Comparison of ENCODE assay signal across 8 mouse cellular contexts in genomic region chr11:77501392-77501791, GRCm38 (mm10). TPM values are rescaled to one million over a fixed set of nuclear protein-coding genes. Genes with fewer than 3 reads are reported as not detected.
DNase-seq lines count a peak whose midpoint lies in the region; ATAC-seq and TF ChIP-seq lines count a peak whose summit lies in the region.

No protein-coding gene starts in this region.

- no peak for TF ChIP-seq POLR2A in spleen, adult 2 months (IDR thresholded peaks at IDR 0.05; ENCODE audit: low read depth, low read length)

- no peak overlapping the region for H3K4me2 ChIP-seq in intestine, postnatal 0 days (replicated peaks; ENCODE audit: low read depth)
- no peak overlapping the region for H3K4me2 ChIP-seq in intestine, embryonic 15.5 days (replicated peaks)

- TF ChIP-seq CTCF in intestine, postnatal 0 days (IDR thresholded peaks at IDR 0.05; ENCODE audit: low read depth), result peak; percentile 92
- peak; percentile 81; the same call in 1 of the 2 replicates for TF ChIP-seq CTCF in spleen, adult 2 months (IDR thresholded peaks at IDR 0.05; ENCODE audit: extremely low read depth, insufficient read depth, insufficient read length, insufficient replicate concordance)

- 0 out of 2 replicates have a peak overlapping the region, but pooled peaks have one; percentile 3 for H3K9ac ChIP-seq in intestine, postnatal 0 days (ENCODE audit: low read depth, low read length)
- H3K9ac ChIP-seq in intestine, embryonic 15.5 days, result no peak overlapping the region

- H3K9me3 ChIP-seq in intestine, postnatal 0 days (ENCODE audit: control insufficient read depth), result no peaks in the 10 kb centered on the region
- H3K9me3 ChIP-seq in intestine, embryonic 15.5 days, result no peaks in the 10 kb centered on the region

- H3K27me3 ChIP-seq in intestine, postnatal 0 days (replicated peaks; ENCODE audit: control insufficient read depth, insufficient read depth, low read length), result no peaks in the 10 kb centered on the region
- no peaks in the 10 kb centered on the region for H3K27me3 ChIP-seq in intestine, embryonic 15.5 days (replicated peaks)
- no peaks in the 10 kb centered on the region for H3K27me3 ChIP-seq in spleen, adult 2 months (ENCODE audit: control insufficient read depth, insufficient read depth, low read length)

- peaks cover 73% of the 10 kb centered on the region for H3K36me3 ChIP-seq in intestine, postnatal 0 days (ENCODE audit: control insufficient read depth, insufficient read depth)
- peaks cover 52% of the 10 kb centered on the region for H3K36me3 ChIP-seq in intestine, embryonic 15.5 days
- H3K36me3 ChIP-seq in spleen, adult 2 months (ENCODE audit: control insufficient read depth, insufficient read depth, low read length), result peaks cover 25% of the 10 kb centered on the region

- peaks cover 18% of the 10 kb centered on the region for H3K4me1 ChIP-seq in intestine, postnatal 0 days (replicated peaks; ENCODE audit: control insufficient read depth, insufficient read depth, low read length)
- H3K4me1 ChIP-seq in intestine, embryonic 15.5 days (replicated peaks), result peaks cover 42% of the 10 kb centered on the region
- H3K4me1 ChIP-seq in spleen, adult 2 months (ENCODE audit: control insufficient read depth, insufficient read depth, insufficient read length), result peaks cover 3% of the 10 kb centered on the region; the same call in 1 of the 2 replicates

- ATAC-seq in intestine, postnatal 0 days, result no peak
- ATAC-seq in intestine, embryonic 15.5 days, result no peak
- peak; percentile 83 for ATAC-seq in megakaryocyte progenitor cell, adult 5-6 weeks (replicated peaks; ENCODE audit: poor library complexity)

- 0 out of 2 replicates have a peak overlapping the region, but pooled peaks have one; percentile 28 for H3K27ac ChIP-seq in intestine, postnatal 0 days (ENCODE audit: low read depth, low read length)
- H3K27ac ChIP-seq in intestine, embryonic 15.5 days, result no peak overlapping the region
- no peak overlapping the region for H3K27ac ChIP-seq in spleen, adult 2 months (ENCODE audit: insufficient read depth, low read length)

- WGBS in intestine, postnatal 0 days, result 22% methylated on average over 5 of the region's 5 CpGs
- WGBS in intestine, embryonic 15.5 days, result 23% methylated on average over 5 of the region's 5 CpGs
- 16% methylated on average over 5 of the region's 5 CpGs for WGBS in spleen, adult 2 months

- no peak overlapping the region for H3K4me3 ChIP-seq in intestine, postnatal 0 days (ENCODE audit: low read depth, low read length)
- no peak overlapping the region for H3K4me3 ChIP-seq in intestine, embryonic 15.5 days (replicated peaks)
- no peak overlapping the region for H3K4me3 ChIP-seq in spleen, adult 2 months (ENCODE audit: extremely low read depth, insufficient read depth, insufficient read length)

- DNase-seq in NIH3T3 (ENCODE audit: low read depth), result peak; percentile 89
- DNase-seq in cerebellum, postnatal 14 days, result peak; percentile 88 to 90
- peak; percentile 72 to 80 for DNase-seq in gastrocnemius, adult 8-10 months (ENCODE audit: low spot score in 2 of 2)
- peak; percentile 80 to 89 for DNase-seq in kidney, postnatal 36 days
- DNase-seq in spleen, adult 2 months (ENCODE audit: low read depth in 1 of 2, low spot score in 2 of 2), result peak in 1 of 2 experiments; percentile 70

RNA-seq across cellular contexts. Expression of gene Git1, which starts 8.0 kb away (rescaled TPM):
- 21.2 and 21.9 TPM in 2 replicates for polyA plus RNA-seq in intestine, postnatal 0 days (2015; fragmentation: Nextera tagmentation; extraction: Ambion mirVana)
- 10.7 and 11.8 TPM in 2 replicates for polyA plus RNA-seq in intestine, embryonic 15.5 days (2015; fragmentation: Nextera tagmentation; extraction: Ambion mirVana)
- 10 to 100 TPM; 25.7 to 34.1 (median 29.7) TPM for total RNA-seq in gastrocnemius, adult 8-10 months (2022)
- 24.3 and 27.6 TPM in 2 replicates for total RNA-seq in megakaryocyte progenitor cell, adult 5-6 weeks (2015)
- total RNA-seq in megakaryocyte progenitor cell, adult 5-6 weeks (2017), result 14.5 and 17.1 TPM in 2 replicates
- 36.2 and 44.3 TPM in 2 replicates for polyA plus RNA-seq in spleen, adult 2 months (2012; rRNA removed)

RNA-seq across cellular contexts. Expression of gene Ankrd13b, which starts 11.9 kb away (rescaled TPM):
- 2.1 TPM in 2 replicates for polyA plus RNA-seq in intestine, postnatal 0 days (2015; fragmentation: Nextera tagmentation; extraction: Ambion mirVana)
- 4.9 and 5.1 TPM in 2 replicates for polyA plus RNA-seq in intestine, embryonic 15.5 days (2015; fragmentation: Nextera tagmentation; extraction: Ambion mirVana)
- 10 to 100 TPM in 3 of 4 experiments, 1 to 10 TPM in 1; 9.1 to 13.7 (median 11.7) TPM for total RNA-seq in gastrocnemius, adult 8-10 months (2022)
- total RNA-seq in megakaryocyte progenitor cell, adult 5-6 weeks (2015), result 10.0 and 10.4 TPM in 2 replicates
- 5.7 and 6.0 TPM in 2 replicates for total RNA-seq in megakaryocyte progenitor cell, adult 5-6 weeks (2017)
- 8.9 and 10.6 TPM in 2 replicates for polyA plus RNA-seq in spleen, adult 2 months (2012; rRNA removed)

RNA-seq across cellular contexts. Expression of gene Abhd15, which starts 13.5 kb away (rescaled TPM):
- 2.2 and 3.3 TPM in 2 replicates for polyA plus RNA-seq in intestine, postnatal 0 days (2015; fragmentation: Nextera tagmentation; extraction: Ambion mirVana)
- 3.5 and 3.6 TPM in 2 replicates for polyA plus RNA-seq in intestine, embryonic 15.5 days (2015; fragmentation: Nextera tagmentation; extraction: Ambion mirVana)
- under 1 TPM; 0.10 to 0.92 (median 0.39) TPM for total RNA-seq in gastrocnemius, adult 8-10 months (2022)
- 3.2 and 3.4 TPM in 2 replicates for total RNA-seq in megakaryocyte progenitor cell, adult 5-6 weeks (2015)
- 3.6 and 4.6 TPM in 2 replicates for total RNA-seq in megakaryocyte progenitor cell, adult 5-6 weeks (2017)
- 4.1 and 6.5 TPM in 2 replicates for polyA plus RNA-seq in spleen, adult 2 months (2012; rRNA removed)

RNA-seq across cellular contexts. Expression of gene Trp53i13, which starts 14.4 kb away (rescaled TPM):
- polyA plus RNA-seq in intestine, postnatal 0 days (2015; fragmentation: Nextera tagmentation; extraction: Ambion mirVana), result 20.2 and 22.9 TPM in 2 replicates
- 28.5 and 29.1 TPM in 2 replicates for polyA plus RNA-seq in intestine, embryonic 15.5 days (2015; fragmentation: Nextera tagmentation; extraction: Ambion mirVana)
- 1 to 10 TPM; 3.3 to 6.0 (median 3.8) TPM for total RNA-seq in gastrocnemius, adult 8-10 months (2022)
- total RNA-seq in megakaryocyte progenitor cell, adult 5-6 weeks (2015), result 1.7 and 2.0 TPM in 2 replicates
- total RNA-seq in megakaryocyte progenitor cell, adult 5-6 weeks (2017), result 1.7 and 8.2 TPM in 2 replicates
- 16.6 and 18.7 TPM in 2 replicates for polyA plus RNA-seq in spleen, adult 2 months (2012; rRNA removed)

RNA-seq across cellular contexts. Expression of gene Gm10392, which starts 17.6 kb away (rescaled TPM):
- polyA plus RNA-seq in intestine, postnatal 0 days (2015; fragmentation: Nextera tagmentation; extraction: Ambion mirVana), result not detected in 2 replicates
- not detected in 2 replicates for polyA plus RNA-seq in intestine, embryonic 15.5 days (2015; fragmentation: Nextera tagmentation; extraction: Ambion mirVana)
- total RNA-seq in gastrocnemius, adult 8-10 months (2022), result not detected
- 0.32 TPM in 1 of 2 replicates, not detected in the other for total RNA-seq in megakaryocyte progenitor cell, adult 5-6 weeks (2015)
- 0.41 and 1.2 TPM in 2 replicates for total RNA-seq in megakaryocyte progenitor cell, adult 5-6 weeks (2017)
- 0.16 and 0.50 TPM in 2 replicates for polyA plus RNA-seq in spleen, adult 2 months (2012; rRNA removed)
